Mouse (Mus musculus) embryonic facial prominence, embryonic 12.5 days (tissue): ENCODE results near the gene Psmc5. TPM values are rescaled to one million over a fixed set of nuclear protein-coding genes. Genes with fewer than 3 reads are reported as not detected.

Experiments
- ATAC-seq: fragments of 200-750 bp; cut with Nextera tagmentation; 2 replicates; pipeline ENCODE4 v1.8.0; 2017; ENCODE audit not compliant: insufficient number of reproducible peaks, insufficient read depth, low FRiP score, low TSS enrichment
- H3K27ac ChIP-seq: fragments of 300-500 bp; sonication (generic); 2 replicates; pipeline ENCODE4 v1.5.1; 2016; ENCODE audit warnings: mild to moderate bottlenecking
- H3K27me3 ChIP-seq: fragments of 300-500 bp; sonication (generic); 2 replicates; pipeline ENCODE4 v1.6.1; 2016; ENCODE audit warnings: mild to moderate bottlenecking, moderate library complexity
- H3K36me3 ChIP-seq: fragments of 300-500 bp; sonication (generic); 2 replicates; pipeline ENCODE4 v1.6.1; 2016; ENCODE audit warnings: mild to moderate bottlenecking
- H3K4me1 ChIP-seq: fragments of 300-500 bp; sonication (generic); 2 replicates; pipeline ENCODE4 v1.6.1; 2016
- H3K4me2 ChIP-seq: fragments of 300-500 bp; sonication (generic); replicated peaks from 2 replicates; pipeline ENCODE4 v1.6.1; 2016; ENCODE audit warnings: mild to moderate bottlenecking, moderate library complexity
- H3K4me3 ChIP-seq: fragments of 300-500 bp; sonication (generic); 2 replicates; pipeline ENCODE4 v1.5.1; 2016; ENCODE audit warnings: mild to moderate bottlenecking
- H3K9ac ChIP-seq: fragments of 300-500 bp; sonication (generic); 2 replicates; pipeline ENCODE4 v1.6.1; 2016; ENCODE audit warnings: mild to moderate bottlenecking, moderate library complexity
- H3K9me3 ChIP-seq: fragments of 300-500 bp; sonication (generic); 2 replicates; pipeline ENCODE4 v1.6.1; 2016; ENCODE audit warnings: mild to moderate bottlenecking, moderate library complexity
- WGBS: fragments of 180-500 bp; shearing (Covaris S2); methylation state at CpG from one replicate; pipeline ENCODE4 v1.1.7; 2016; 5-methylcytosine and 5-hydroxymethylcytosine counted together
- polyA plus RNA-seq: library from polyadenylated mRNA; unstranded; fragments of >200 nt; fragmentation: Nextera tagmentation; extraction: Ambion mirVana; gene quantifications from 2 replicates; pipeline ENCODE4 v1.2.1, GENCODE M21; 2016

Gene Psmc5
- polyA plus RNA-seq, 1 experiment from 2014 or later, result 315 TPM

- no peak overlapping the region for H3K27ac ChIP-seq
- H3K4me1 ChIP-seq, result 0 out of 2 replicates have a peak, but pooled peaks cover 2% of the 10 kb centered on the region
- no peak overlapping the region for H3K9ac ChIP-seq
- ATAC-seq, result no peak
- no peak overlapping the region for H3K4me2 ChIP-seq
- H3K27me3 ChIP-seq, result no peaks in the 10 kb centered on the region
- H3K36me3 ChIP-seq, result no peaks in the 10 kb centered on the region
- 86% methylated on average over 7 of the region's 7 CpGs for WGBS
- H3K4me3 ChIP-seq, result no peak overlapping the region
- H3K9me3 ChIP-seq, result no peaks in the 10 kb centered on the region
Measured at GRCm38 (mm10) chr11:106286206-106286605, 30.3 kb downstream of the Psmc5 start.

GRCm38 (mm10) chr11:106286987-106287386 is 31.0 kb downstream of the Psmc5 start:
- no peak overlapping the region for H3K4me2 ChIP-seq
- H3K9me3 ChIP-seq, result no peaks in the 10 kb centered on the region
- WGBS, result 60% methylated on average over 11 of the region's 11 CpGs
- no peak for ATAC-seq
- no peak overlapping the region for H3K9ac ChIP-seq
- no peaks in the 10 kb centered on the region for H3K27me3 ChIP-seq
- no peak overlapping the region for H3K4me3 ChIP-seq
- 0 out of 2 replicates have a peak, but pooled peaks cover 2% of the 10 kb centered on the region for H3K4me1 ChIP-seq
- H3K36me3 ChIP-seq, result no peaks in the 10 kb centered on the region
- H3K27ac ChIP-seq, result no peak overlapping the region

- Histone ChIP-seq H3K9ac (no peak overlapping the region), H3K27ac (no peak overlapping the region), H3K27me3 (no peaks in the 10 kb centered on the region), H3K4me2 (no peak overlapping the region), H3K4me1 (0 out of 2 replicates have a peak, but pooled peaks cover 2% of the 10 kb centered on the region), H3K36me3 (no peaks in the 10 kb centered on the region), H3K4me3 (no peak overlapping the region), H3K9me3 (no peaks in the 10 kb centered on the region)
- ATAC-seq, result no peak
- 69% methylated on average over 8 of the region's 8 CpGs for WGBS
Measured at GRCm38 (mm10) chr11:106289369-106289768, 33.4 kb downstream of the Psmc5 start.

GRCm38 (mm10) chr11:106290376-106290775 is 34.4 kb downstream of the Psmc5 start:
- H3K9me3 ChIP-seq, result no peaks in the 10 kb centered on the region
- no peaks in the 10 kb centered on the region for H3K36me3 ChIP-seq
- H3K4me2 ChIP-seq, result no peak overlapping the region
- no peak for ATAC-seq
- H3K9ac ChIP-seq, result no peak overlapping the region
- no peak overlapping the region for H3K4me3 ChIP-seq
- WGBS, result 89% methylated on average over 5 of the region's 5 CpGs
- H3K27ac ChIP-seq, result no peak overlapping the region
- H3K4me1 ChIP-seq, result 0 out of 2 replicates have a peak, but pooled peaks cover 2% of the 10 kb centered on the region
- no peaks in the 10 kb centered on the region for H3K27me3 ChIP-seq

GRCm38 (mm10) chr11:106291861-106292260 is 35.9 kb downstream of the Psmc5 start:
- Histone ChIP-seq H3K9me3 (no peaks in the 10 kb centered on the region), H3K4me3 (no peak overlapping the region), H3K4me2 (no peak overlapping the region), H3K4me1 (0 out of 2 replicates have a peak, but pooled peaks cover 2% of the 10 kb centered on the region), H3K36me3 (no peaks in the 10 kb centered on the region), H3K27me3 (no peaks in the 10 kb centered on the region), H3K9ac (no peak overlapping the region), H3K27ac (no peak overlapping the region)
- no peak for ATAC-seq
- 85% methylated on average over 2 of the region's 2 CpGs for WGBS

DNA sequence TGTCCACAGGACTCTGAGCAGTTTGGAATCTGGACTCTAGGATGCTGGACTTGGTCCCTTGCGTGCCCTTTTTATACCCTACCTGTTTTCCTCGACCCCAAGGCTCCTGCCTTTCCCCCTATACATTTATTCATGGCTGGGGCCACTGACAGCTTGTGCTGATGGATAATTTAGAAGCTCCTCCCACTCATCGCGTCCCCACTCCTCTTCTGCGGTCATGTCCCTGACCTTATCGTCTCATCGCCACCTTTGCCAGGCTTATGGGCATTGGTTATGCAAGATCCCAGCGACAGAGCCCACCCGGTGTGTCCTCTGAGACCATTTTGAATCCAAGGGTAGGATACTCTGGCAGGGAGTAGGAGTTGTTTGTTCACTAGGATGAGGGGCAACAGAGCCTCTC is 45.8 kb downstream of the Psmc5 start, which contains the start of gene Gh:
Gh (minus strand) TSS at position 101 of the 400 bp plus-strand sequence.
- H3K9me3 ChIP-seq, result no peaks in the 10 kb centered on the region
- H3K4me2 ChIP-seq, result no peak within 1 kb of the TSS
- no peaks in the 10 kb centered on the region for H3K36me3 ChIP-seq
- no peak for ATAC-seq
- no peaks in the 10 kb centered on the region for H3K27me3 ChIP-seq
- no peaks in the 10 kb centered on the region for H3K4me1 ChIP-seq
- no peak within 1 kb of the TSS for H3K27ac ChIP-seq
- 83% methylated on average over 9 of the region's 9 CpGs for WGBS
- H3K9ac ChIP-seq, result no peak within 1 kb of the TSS; the same call in 1 of the 2 replicates
- no peak within 1 kb of the TSS for H3K4me3 ChIP-seq

GRCm38 (mm10) chr11:106302634-106303033 is 46.7 kb downstream of the Psmc5 start:
- Histone ChIP-seq H3K4me2 (no peak overlapping the region), H3K27ac (no peak overlapping the region), H3K4me3 (no peak overlapping the region), H3K9ac (no peak overlapping the region), H3K27me3 (no peaks in the 10 kb centered on the region), H3K9me3 (no peaks in the 10 kb centered on the region), H3K36me3 (no peaks in the 10 kb centered on the region), H3K4me1 (no peaks in the 10 kb centered on the region)
- ATAC-seq, result no peak
- WGBS, result 17% methylated on average over 2 of the region's 2 CpGs

- H3K4me1 ChIP-seq, result no peaks in the 10 kb centered on the region
- no peaks in the 10 kb centered on the region for H3K27me3 ChIP-seq
- H3K9me3 ChIP-seq, result no peaks in the 10 kb centered on the region
- no peak overlapping the region for H3K9ac ChIP-seq
- 75% methylated on average over 10 of the region's 10 CpGs for WGBS
- no peak for ATAC-seq
- H3K4me2 ChIP-seq, result no peak overlapping the region
- no peak overlapping the region for H3K27ac ChIP-seq
- no peak overlapping the region for H3K4me3 ChIP-seq
- no peaks in the 10 kb centered on the region for H3K36me3 ChIP-seq
Measured at GRCm38 (mm10) chr11:106305348-106306064, 49.6 kb downstream of the Psmc5 start.

GRCm38 (mm10) chr11:106306065-106306385 is 50.1 kb downstream of the Psmc5 start:
- Histone ChIP-seq H3K4me2 (no peak overlapping the region), H3K9me3 (no peaks in the 10 kb centered on the region), H3K9ac (no peak overlapping the region), H3K4me3 (no peak overlapping the region), H3K4me1 (no peaks in the 10 kb centered on the region), H3K27ac (no peak overlapping the region), H3K27me3 (no peaks in the 10 kb centered on the region), H3K36me3 (no peaks in the 10 kb centered on the region)
- WGBS, result 80% methylated on average over 3 of the region's 3 CpGs
- ATAC-seq, result no peak

DNA sequence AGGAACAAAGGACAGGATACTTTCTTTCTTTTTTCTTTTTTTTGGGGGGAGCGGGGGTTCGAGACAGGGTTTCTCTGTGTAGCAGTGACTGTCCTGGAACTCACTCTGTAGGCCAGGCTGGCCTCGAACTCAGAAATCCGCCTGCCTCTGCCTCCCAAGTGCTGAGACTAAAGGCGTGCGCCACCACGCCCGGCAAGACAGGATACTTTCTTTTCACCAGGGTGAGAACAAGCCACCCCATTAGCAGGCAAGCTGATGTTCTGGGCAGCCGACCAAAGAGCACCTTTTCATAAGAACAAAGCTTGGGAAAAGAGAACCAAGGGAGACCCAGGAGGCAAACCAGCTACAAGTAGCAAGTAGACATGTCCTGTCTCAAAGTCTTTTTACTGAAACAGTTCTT is 50.8 kb downstream of the Psmc5 start:
- no peaks in the 10 kb centered on the region for H3K27me3 ChIP-seq
- 90% methylated on average over 9 of the region's 9 CpGs for WGBS
- no peak for ATAC-seq

DNA sequence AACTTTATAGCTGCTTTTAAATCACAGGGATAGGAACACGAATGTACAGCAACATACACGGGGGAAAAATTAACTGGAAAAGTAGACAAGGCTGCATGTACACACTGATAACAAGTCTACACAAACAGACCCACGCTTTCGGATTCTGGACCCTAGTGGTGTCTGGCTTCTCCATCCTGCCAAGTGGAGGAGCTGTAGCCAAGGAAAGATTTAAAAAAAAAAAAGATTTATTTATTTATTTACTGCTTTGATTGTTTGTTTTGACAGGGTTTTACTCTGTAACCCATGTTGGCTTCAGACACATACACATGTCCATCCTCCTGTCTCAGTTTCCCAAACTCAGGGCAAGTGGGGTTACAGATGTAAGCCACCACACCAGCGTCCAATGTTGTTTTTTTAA is 51.5 kb downstream of the Psmc5 start:
- WGBS, result 79% methylated on average over 5 of the region's 5 CpGs
- no peaks in the 10 kb centered on the region for H3K36me3 ChIP-seq
- no peaks in the 10 kb centered on the region for H3K27me3 ChIP-seq
- ATAC-seq, result no peak
- H3K4me3 ChIP-seq, result no peak overlapping the region
- H3K9ac ChIP-seq, result no peak overlapping the region
- no peak overlapping the region for H3K27ac ChIP-seq
- H3K4me2 ChIP-seq, result no peak overlapping the region
- no peaks in the 10 kb centered on the region for H3K9me3 ChIP-seq
- no peaks in the 10 kb centered on the region for H3K4me1 ChIP-seq

More for the DNA sequence above, 50.8 kb downstream of the Psmc5 start:
- Histone ChIP-seq H3K4me2 (no peak overlapping the region), H3K9me3 (no peaks in the 10 kb centered on the region), H3K36me3 (no peaks in the 10 kb centered on the region), H3K27ac (no peak overlapping the region), H3K4me1 (no peaks in the 10 kb centered on the region), H3K4me3 (no peak overlapping the region), H3K9ac (no peak overlapping the region)

GRCm38 (mm10) chr11:106308162-106308561 is 52.2 kb downstream of the Psmc5 start:
- Histone ChIP-seq H3K9ac (no peak overlapping the region), H3K4me3 (no peak overlapping the region), H3K27me3 (no peaks in the 10 kb centered on the region), H3K9me3 (no peaks in the 10 kb centered on the region), H3K4me1 (0 out of 2 replicates have a peak, but pooled peaks cover under 1% of the 10 kb centered on the region), H3K36me3 (no peaks in the 10 kb centered on the region), H3K27ac (no peak overlapping the region), H3K4me2 (no peak overlapping the region)
- WGBS, result 81% methylated on average over 11 of the region's 11 CpGs
- ATAC-seq, result no peak
